Mouse (Mus musculus) CH12.LX (cell line): Measurements from ENCODE around the gene Fam118a. TPM values are rescaled to one million over a fixed set of nuclear protein-coding genes. Genes with fewer than 3 reads are reported as not detected.

Experiments
- DNase-seq: peaks from one replicate; pipeline ENCODE4 v3.0.0-alpha.2; 2013; ENCODE audit errors: extremely low read depth
- H3K27ac ChIP-seq: 2 replicates; pipeline ENCODE4 v1.5.1; 2012; ENCODE audit warnings: low read depth, mild to moderate bottlenecking, control low read depth, moderate library complexity; ENCODE audit not compliant: insufficient read depth
- H3K27me3 ChIP-seq: replicated peaks from 2 replicates; pipeline ENCODE3; 2012; ENCODE audit warnings: inconsistent platforms
- H3K36me3 ChIP-seq, 2 experiments: replicated peaks in 1 of 2; 2 replicates each; pipeline versions ENCODE3 to v1.6.1; 2012; ENCODE audit warnings: inconsistent platforms in 1 of 2, low read length in 1 of 2, mild to moderate bottlenecking in 1 of 2, mixed read lengths in 1 of 2, moderate library complexity in 1 of 2; ENCODE audit not compliant: control insufficient read depth in 1 of 2, insufficient read depth in 1 of 2
- H3K4me1 ChIP-seq, 2 experiments: 2 replicates each; pipeline ENCODE4 v1.6.1; 2012; ENCODE audit warnings: inconsistent platforms in 1 of 2, moderate library complexity in 1 of 2; ENCODE audit not compliant: insufficient read depth in 2 of 2, control insufficient read depth in 1 of 2
- H3K4me2 ChIP-seq: 2 replicates; pipeline ENCODE4 v1.6.1; 2012; ENCODE audit warnings: low read depth, mild to moderate bottlenecking, control low read depth; ENCODE audit not compliant: poor library complexity, insufficient read depth, severe bottlenecking
- H3K4me3 ChIP-seq, 3 experiments: fragments of 150-350 bp in 1 of 3; sonication (generic) in 1 of 3; replicated peaks in 1 of 3; 2 replicates each; pipeline versions ENCODE3 to v1.5.1; 2011 to 2012; ENCODE audit warnings: low read depth in 2 of 3, low read length in 2 of 3, mild to moderate bottlenecking in 2 of 3, moderate library complexity in 2 of 3, control low read depth in 1 of 3, improper control_type of control experiment in 1 of 3, inconsistent platforms in 1 of 3, mixed read lengths in 1 of 3; ENCODE audit not compliant: poor library complexity in 1 of 3
- H3K79me2 ChIP-seq: replicated peaks from 2 replicates; pipeline ENCODE4 v1.6.1; 2012; ENCODE audit warnings: mild to moderate bottlenecking, moderate library complexity; ENCODE audit not compliant: control insufficient read depth, poor library complexity, insufficient read depth, severe bottlenecking; ENCODE audit errors: extremely low read depth
- H3K9ac ChIP-seq: 2 replicates; pipeline ENCODE4 v1.6.1; 2012; ENCODE audit warnings: low read depth, mild to moderate bottlenecking, control low read depth, moderate library complexity; ENCODE audit not compliant: insufficient read depth
- H3K9me3 ChIP-seq: replicated peaks from 2 replicates; pipeline ENCODE3; 2012; ENCODE audit warnings: low read length, inconsistent platforms, mixed read lengths
- BHLHE40 ChIP-seq: IDR thresholded peaks from 2 replicates; pipeline ENCODE4 v1.6.1; 2011; ENCODE audit warnings: mild to moderate bottlenecking, low read depth, low read length, improper control_type of control experiment
- ELF1 ChIP-seq: IDR thresholded peaks from 2 replicates; pipeline ENCODE4 v1.6.1; 2014; ENCODE audit warnings: low read depth, mild to moderate bottlenecking, inconsistent platforms, low read length, improper control_type of control experiment
- EP300 ChIP-seq: IDR thresholded peaks from 2 replicates; pipeline ENCODE4 v1.6.1; 2011; ENCODE audit warnings: low read length, improper control_type of control experiment
- JUN ChIP-seq: IDR thresholded peaks from 2 replicates; pipeline ENCODE4 v1.6.1; 2011; ENCODE audit warnings: low read depth, mild to moderate bottlenecking, low read length, improper control_type of control experiment, moderate library complexity; ENCODE audit not compliant: insufficient read depth
- JUND ChIP-seq: conservative IDR thresholded peaks from 2 replicates; pipeline ENCODE4 v1.6.1; 2011; ENCODE audit warnings: low read depth, low read length, improper control_type of control experiment
- KAT2A ChIP-seq: IDR thresholded peaks from 2 replicates; pipeline ENCODE4 v1.6.1; 2012; ENCODE audit warnings: low read length, improper control_type of control experiment, inconsistent platforms; ENCODE audit not compliant: insufficient replicate concordance
- MEF2A ChIP-seq: IDR thresholded peaks from 2 replicates; pipeline ENCODE4 v1.6.1; 2014; ENCODE audit warnings: low read depth, mild to moderate bottlenecking, inconsistent platforms, low read length, improper control_type of control experiment, borderline replicate concordance
- MXI1 ChIP-seq: IDR thresholded peaks from 2 replicates; pipeline ENCODE4 v1.6.1; 2011; ENCODE audit warnings: mild to moderate bottlenecking, low read depth, low read length, improper control_type of control experiment
- NELFE ChIP-seq: IDR thresholded peaks from 2 replicates; pipeline ENCODE4 v1.6.1; 2011; ENCODE audit warnings: low read depth, low read length, improper control_type of control experiment
- PAX5 ChIP-seq: IDR thresholded peaks from 2 replicates; pipeline ENCODE4 v1.6.1; 2012; ENCODE audit warnings: low read length, inconsistent platforms, mixed read lengths
- TBP ChIP-seq: conservative IDR thresholded peaks from 2 replicates; pipeline ENCODE4 v1.6.1; 2011; ENCODE audit warnings: low read depth, low read length, improper control_type of control experiment
- TCF12 ChIP-seq: IDR thresholded peaks from 2 replicates; pipeline ENCODE4 v1.6.1; 2014; ENCODE audit warnings: low read depth, mild to moderate bottlenecking, inconsistent platforms, low read length, improper control_type of control experiment
- UBTF ChIP-seq: IDR thresholded peaks from 2 replicates; pipeline ENCODE4 v1.6.1; 2012; ENCODE audit warnings: low read depth, mild to moderate bottlenecking, inconsistent platforms, low read length, improper control_type of control experiment, moderate library complexity
- USF1 ChIP-seq: IDR thresholded peaks from 2 replicates; pipeline ENCODE4 v1.6.1; 2014; ENCODE audit warnings: low read depth, mild to moderate bottlenecking, inconsistent platforms, low read length, improper control_type of control experiment
- ZKSCAN1 ChIP-seq: IDR thresholded peaks from 2 replicates; pipeline ENCODE4 v1.6.1; 2012; ENCODE audit warnings: low read depth, inconsistent platforms, low read length, improper control_type of control experiment, borderline replicate concordance
- dilution Hi-C: fragments of 300-500 bp; cut with MboI; formaldehyde crosslinking; loops from 2 replicates; pipeline ENCODE4 v1.14.3; 2020; ENCODE audit warnings: low sequenced_read_pairs; ENCODE audit not compliant: extremely low pct_unique_long_range_greater_than_20kb, extremely low pct_ligation_motif_present
- in situ Hi-C: fragments of 300-500 bp; cut with MboI; formaldehyde crosslinking; loops from 3 replicates; pipeline ENCODE4 v1.14.3; 2019; ENCODE audit warnings: low sequenced_read_pairs, low pct_ligation_motif_present, low pct_unique_long_range_greater_than_20kb, mixed read lengths
- polyA plus RNA-seq: library from polyadenylated mRNA; unstranded; fragments of >175 nt; gene quantifications from 2 replicates; pipeline ENCODE4 v1.2.1, GENCODE M21; 2012; ENCODE audit warnings: low read depth; ENCODE audit not compliant: insufficient read length
- total RNA-seq, 2 experiments: library from RNA; depleted of rRNA; stranded (reverse); fragments of 300-350 nt in 1 of 2; fragments of >200 nt in 1 of 2; gene quantifications; 2 replicates each; pipeline ENCODE4 v1.2.3; 2012 to 2014

Gene Fam118a
- total and polyA plus RNA-seq, 3 experiments: 13.1 to 18.2 (median 15.0) TPM

DNA sequence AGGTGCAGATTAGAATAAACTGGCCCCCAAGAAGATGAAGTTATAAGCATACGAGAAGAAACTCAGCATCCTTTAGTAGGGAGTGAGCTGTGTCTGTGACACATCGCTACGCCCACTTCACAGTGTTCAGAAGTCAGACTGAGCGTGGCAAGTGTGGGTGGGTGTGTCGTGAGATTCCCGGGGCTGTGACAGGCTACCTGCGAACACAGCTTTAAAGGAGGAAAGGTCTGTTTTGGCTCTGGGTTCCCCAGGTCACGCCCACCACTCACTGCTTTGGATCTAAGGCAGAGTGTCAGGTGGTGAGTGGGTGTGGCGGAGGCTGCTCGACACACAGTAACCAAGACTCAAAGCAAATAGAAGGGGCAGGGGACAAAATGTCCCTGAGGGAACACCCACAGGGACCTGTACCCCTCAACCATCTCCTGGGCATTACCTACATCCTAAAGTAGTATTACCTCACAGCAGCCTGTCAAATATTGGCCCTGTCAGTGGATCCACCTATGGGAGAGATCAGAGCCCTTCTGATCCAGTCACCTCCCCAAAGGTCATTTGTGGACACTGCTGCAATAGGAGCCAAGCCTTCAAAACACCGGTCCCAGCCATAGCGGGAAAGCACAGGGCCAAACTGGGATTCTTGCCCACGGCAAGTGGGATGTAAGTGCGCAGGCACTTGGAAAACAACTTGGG, 30.8 kb upstream of the Fam118a start:
- in situ Hi-C loops: loop anchor here (5.0 to 10.0 kb wide), 3 partner anchors 39 to 223 kb away; partner anchors contain the start of genes Gm29666 and Nup50
- Histone ChIP-seq H3K9me3 (no peaks in the 10 kb centered on the region), H3K9ac (no peak overlapping the region), H3K4me1 (peaks cover 10 to 48% of the 10 kb centered on the region in 2 experiments), H3K79me2 (no peaks in the 10 kb centered on the region), H3K4me3 (no peak overlapping the region), H3K27ac (no peak overlapping the region), H3K4me2 (no peak overlapping the region), H3K36me3 (no peaks in the 10 kb centered on the region), H3K27me3 (no peaks in the 10 kb centered on the region)
- dilution Hi-C loops: no loop called here
- no peak for TF ChIP-seq PAX5
- no peak for TF ChIP-seq USF1
- TF ChIP-seq UBTF: no peak
- no peak for TF ChIP-seq ZKSCAN1
- no peak for TF ChIP-seq MEF2A
- TF ChIP-seq ELF1: no peak
- TF ChIP-seq TBP: no peak
- TF ChIP-seq JUND: no peak
- no peak for TF ChIP-seq MXI1
- TF ChIP-seq JUN: no peak
- no peak for DNase-seq

- Histone ChIP-seq H3K36me3 (no peaks in the 10 kb centered on the region), H3K4me1 (peaks cover 6 to 33% of the 10 kb centered on the region in 2 experiments), H3K27ac (no peak overlapping the region), H3K4me3 (no peak overlapping the region), H3K4me2 (0 out of 2 replicates have a peak overlapping the region, but pooled peaks have one; percentile 12), H3K9me3 (no peaks in the 10 kb centered on the region), H3K9ac (no peak overlapping the region), H3K79me2 (no peaks in the 10 kb centered on the region), H3K27me3 (peaks cover 3% of the 10 kb centered on the region)
- dilution Hi-C loops: no loop called here
- TF ChIP-seq NELFE (no peak), TCF12 (peak; percentile 65; the same call in 1 of the 2 replicates), EP300 (peak; percentile 33; the same call in 1 of the 2 replicates), BHLHE40 (0 out of 2 replicates have a peak, but pooled peaks have one; percentile 58), KAT2A (no peak)
- in situ Hi-C loops: loop anchor here (5.0 to 10.0 kb wide), 4 partner anchors 37 to 225 kb away; partner anchors contain the start of genes Gm29666 and Nup50
- peak; percentile 63 for DNase-seq
These were observed 28.8 kb upstream of the Fam118a start for GRCm38 (mm10) chr15:84999911-85000310.
